Mouse (Mus musculus): Measurements from ENCODE around the gene Terb2. TPM values are rescaled to one million over a fixed set of nuclear protein-coding genes. Genes with fewer than 3 reads are reported as not detected.

The Terb2 gene
- total and polyA plus RNA-seq, 3 experiments = not detected

DNA sequence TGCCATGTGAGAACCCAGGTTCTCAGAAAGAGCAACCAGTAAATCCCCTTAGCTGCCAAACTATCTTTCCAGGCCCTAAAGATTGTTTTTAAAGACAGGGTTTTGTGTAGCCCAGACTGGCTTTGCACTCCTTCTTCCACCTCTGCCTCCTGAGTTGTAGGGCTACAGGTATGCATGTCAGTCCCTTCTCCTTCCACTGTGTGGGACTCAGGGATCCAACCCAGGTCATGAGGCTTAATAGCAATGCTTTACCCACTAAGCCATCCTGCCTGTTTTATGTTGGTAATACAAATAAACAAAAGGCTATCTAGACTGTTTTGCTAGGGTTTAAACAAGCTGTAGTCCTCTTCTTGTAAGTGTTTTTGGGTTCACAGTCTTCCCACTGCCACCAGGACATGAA lies 28.5 kb upstream of the Terb2 start:
- Histone ChIP-seq H3K4me3 (no peak overlapping the region), H3K27me3 (ENCODE audit: control insufficient read depth, insufficient read depth, low read length) (no peaks in the 10 kb centered on the region), H3K36me3 (ENCODE audit: control insufficient read depth, insufficient read depth, low read length) (peaks cover 2% of the 10 kb centered on the region), H3K79me2 (replicated peaks; ENCODE audit: control insufficient read depth, insufficient read depth, low read length) (no peaks in the 10 kb centered on the region), H3K27ac (no peak overlapping the region), H3K4me1 (ENCODE audit: control insufficient read depth, insufficient read depth, low read length) (peaks cover 3% of the 10 kb centered on the region; the same call in 1 of the 2 replicates), H3K9ac (ENCODE audit: low read depth, low read length) (no peak overlapping the region)
- intact Hi-C loops (cut with DNase I) = no loop called here
- DNase-seq = no peak
- TF ChIP-seq POLR2A (IDR thresholded peaks at IDR 0.05; ENCODE audit: insufficient read depth, low read depth, low read length) = no peak
- no peak for TF ChIP-seq EP300 (IDR thresholded peaks at IDR 0.05; ENCODE audit: insufficient read depth, low read depth, low read length)
- TF ChIP-seq CTCF (IDR thresholded peaks at IDR 0.05) = no peak

DNA sequence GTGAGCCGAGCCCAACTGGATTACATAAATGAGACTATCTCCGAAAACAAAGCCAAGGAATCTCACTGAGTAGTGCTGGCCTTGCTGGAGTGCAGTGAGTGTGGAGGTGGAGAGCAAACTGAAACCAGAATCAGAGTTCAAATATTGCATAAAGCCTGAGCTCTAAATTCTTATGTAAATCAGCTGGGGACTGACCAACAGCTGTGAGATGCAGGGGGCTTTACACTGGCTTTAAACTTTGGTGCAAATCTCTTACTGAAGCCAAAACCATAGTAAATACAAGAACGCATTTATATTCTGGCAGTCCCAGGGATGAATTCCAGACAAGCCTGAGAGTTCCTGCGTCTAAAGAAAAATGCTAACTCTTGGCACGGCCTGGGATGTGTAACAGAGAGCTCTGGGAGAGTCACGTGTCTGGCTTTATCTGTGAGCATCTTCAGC lies 27.7 kb upstream of the Terb2 start:
- no peak for DNase-seq
- H3K4me3 ChIP-seq = no peak overlapping the region
- H3K27me3 ChIP-seq (ENCODE audit: control insufficient read depth, insufficient read depth, low read length) = no peaks in the 10 kb centered on the region
- H3K9ac ChIP-seq (ENCODE audit: low read depth, low read length) = no peak overlapping the region
- H3K79me2 ChIP-seq (replicated peaks; ENCODE audit: control insufficient read depth, insufficient read depth, low read length) = no peaks in the 10 kb centered on the region
- intact Hi-C loops (cut with DNase I) = no loop called here
- no peak overlapping the region for H3K27ac ChIP-seq
- no peak for TF ChIP-seq CTCF (IDR thresholded peaks at IDR 0.05)
- TF ChIP-seq POLR2A (IDR thresholded peaks at IDR 0.05; ENCODE audit: insufficient read depth, low read depth, low read length) = no peak
- no peak for TF ChIP-seq EP300 (IDR thresholded peaks at IDR 0.05; ENCODE audit: insufficient read depth, low read depth, low read length)
- peaks cover 3% of the 10 kb centered on the region for H3K4me1 ChIP-seq (ENCODE audit: control insufficient read depth, insufficient read depth, low read length)
- 34% methylated on average over 6 of the region's 6 CpGs for WGBS
- no peaks in the 10 kb centered on the region; the same call in 1 of the 2 replicates for H3K36me3 ChIP-seq (ENCODE audit: control insufficient read depth, insufficient read depth, low read length)

DNA sequence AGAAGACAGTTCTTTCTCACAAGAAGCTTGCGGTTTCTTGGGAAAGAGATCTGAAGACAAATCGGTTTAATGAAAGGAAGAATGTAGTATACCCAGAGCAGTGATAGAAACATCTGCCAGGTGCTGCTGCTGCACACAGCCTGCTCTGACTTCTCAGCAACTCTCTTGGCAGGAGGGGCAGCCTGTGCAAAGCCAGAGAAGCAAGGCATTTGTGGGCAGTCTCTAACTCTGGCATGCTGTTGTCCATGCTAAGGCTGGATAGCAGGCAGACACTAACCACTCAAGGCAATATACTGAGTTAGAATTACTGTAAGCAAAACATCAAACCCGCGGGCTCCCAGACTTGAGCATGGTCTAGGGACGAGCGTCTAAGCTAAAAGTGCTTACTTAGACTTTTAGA lies 26.4 kb upstream of the Terb2 start:
- H3K4me3 ChIP-seq = no peak overlapping the region
- H3K4me1 ChIP-seq (ENCODE audit: control insufficient read depth, insufficient read depth, low read length) = peaks cover 3% of the 10 kb centered on the region
- no peak for DNase-seq
- no peaks in the 10 kb centered on the region for H3K36me3 ChIP-seq (ENCODE audit: control insufficient read depth, insufficient read depth, low read length)
- no peak overlapping the region for H3K27ac ChIP-seq
- H3K27me3 ChIP-seq (ENCODE audit: control insufficient read depth, insufficient read depth, low read length) = no peaks in the 10 kb centered on the region
- H3K79me2 ChIP-seq (replicated peaks; ENCODE audit: control insufficient read depth, insufficient read depth, low read length) = no peaks in the 10 kb centered on the region
- intact Hi-C loops (cut with DNase I) = loop anchor here (1.0 to 2.0 kb wide), 2 partner anchors 43 to 89 kb away; no protein-coding TSS in a partner anchor
- 84% methylated on average over 6 of the region's 6 CpGs for WGBS
- H3K9ac ChIP-seq (ENCODE audit: low read depth, low read length) = no peak overlapping the region
- TF ChIP-seq EP300 (IDR thresholded peaks at IDR 0.05; ENCODE audit: insufficient read depth, low read depth, low read length) (no peak), CTCF (IDR thresholded peaks at IDR 0.05) (no peak), POLR2A (IDR thresholded peaks at IDR 0.05; ENCODE audit: insufficient read depth, low read depth, low read length) (no peak)

DNA sequence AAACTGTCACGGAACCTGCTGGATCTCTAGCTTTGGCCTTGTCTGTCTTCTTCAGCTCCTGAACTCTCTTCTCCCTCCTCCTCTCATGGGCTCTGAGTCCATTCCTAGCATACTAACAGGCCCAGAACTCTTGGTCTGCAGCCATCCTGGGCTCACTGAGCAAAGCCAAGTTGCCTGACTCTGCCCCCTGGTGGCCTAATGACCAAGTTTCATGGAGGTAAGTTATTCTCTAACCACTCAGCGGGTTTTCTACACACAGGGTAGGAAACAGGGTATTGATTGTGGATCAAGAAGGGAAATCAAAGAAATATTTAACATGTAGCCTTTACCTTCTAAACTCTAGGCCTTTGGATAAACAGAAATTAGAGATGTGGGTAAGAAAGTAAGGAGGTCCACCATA lies 25.4 kb upstream of the Terb2 start, which contains the start of gene Trim69:
TSS of gene Trim69 (plus strand) at position 21 of the 400 bp plus-strand sequence.
- TF ChIP-seq CTCF (IDR thresholded peaks at IDR 0.05) = peak; percentile 96
- peak; percentile 70; the same call in 1 of the 2 replicates for TF ChIP-seq EP300 (IDR thresholded peaks at IDR 0.05; ENCODE audit: insufficient read depth, low read depth, low read length)
- no peak for TF ChIP-seq POLR2A (IDR thresholded peaks at IDR 0.05; ENCODE audit: insufficient read depth, low read depth, low read length)
- peaks cover 3% of the 10 kb centered on the region for H3K4me1 ChIP-seq (ENCODE audit: control insufficient read depth, insufficient read depth, low read length)
- H3K79me2 ChIP-seq (replicated peaks; ENCODE audit: control insufficient read depth, insufficient read depth, low read length) = no peaks in the 10 kb centered on the region
- intact Hi-C loops (cut with DNase I) = loop anchor here (1.0 to 2.0 kb wide), 2 partner anchors 44 to 90 kb away; no protein-coding TSS in a partner anchor
- DNase-seq = peak; percentile 81 to 86
- H3K27ac ChIP-seq = no peak within 1 kb of the TSS; the same call in 1 of the 2 replicates
- no peak within 1 kb of the TSS for H3K9ac ChIP-seq (ENCODE audit: low read depth, low read length)
- no peaks in the 10 kb centered on the region for H3K27me3 ChIP-seq (ENCODE audit: control insufficient read depth, insufficient read depth, low read length)
- H3K36me3 ChIP-seq (ENCODE audit: control insufficient read depth, insufficient read depth, low read length) = no peaks in the 10 kb centered on the region
- no peak within 1 kb of the TSS for H3K4me3 ChIP-seq
- WGBS = 22% methylated on average over 2 of the region's 2 CpGs

DNA sequence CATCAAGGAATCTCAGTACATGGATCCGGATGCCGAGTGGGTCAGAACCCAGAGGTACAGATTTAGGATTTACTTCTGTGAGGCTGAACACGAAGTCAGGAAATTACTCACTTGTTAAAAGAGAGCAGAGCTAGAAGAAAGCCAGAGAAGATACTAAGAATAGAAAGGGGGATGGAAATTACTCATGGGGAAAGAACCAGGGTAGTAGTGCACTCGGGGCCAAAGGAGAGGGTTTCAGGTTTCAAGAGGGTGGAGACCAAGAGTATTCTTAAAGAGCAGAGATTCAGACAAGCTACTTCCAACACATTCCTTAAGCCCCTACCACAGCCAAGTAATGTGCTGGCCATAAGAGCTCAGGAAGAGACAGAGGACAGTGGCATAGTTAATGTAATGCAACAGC lies 24.5 kb upstream of the Terb2 start:
- intact Hi-C loops (cut with DNase I) = loop anchor here (2.0 kb wide), 1 partner anchor 45 kb away; no protein-coding TSS in a partner anchor
- H3K27me3 ChIP-seq (ENCODE audit: control insufficient read depth, insufficient read depth, low read length) = no peaks in the 10 kb centered on the region

DNA sequence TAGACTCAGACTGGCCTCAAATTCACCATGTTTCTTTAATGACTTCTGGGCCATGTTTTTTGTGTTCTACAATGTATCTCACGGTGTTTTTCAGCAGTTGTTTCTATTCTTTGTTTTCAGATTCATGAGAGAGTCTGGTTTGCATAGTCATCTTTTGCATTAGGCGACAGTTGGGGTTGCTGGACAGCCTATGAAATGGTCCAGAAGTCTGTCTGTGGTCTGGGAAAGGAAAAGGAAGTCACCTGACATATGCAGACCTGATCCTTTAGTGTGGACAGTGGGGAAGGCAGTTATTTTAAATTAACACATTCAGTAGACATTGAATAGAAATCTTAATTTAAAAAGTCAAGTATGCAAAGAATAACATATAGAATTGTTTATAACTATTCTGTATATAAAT lies 23.5 kb upstream of the Terb2 start:
- no peaks in the 10 kb centered on the region for H3K27me3 ChIP-seq (ENCODE audit: control insufficient read depth, insufficient read depth, low read length)
- TF ChIP-seq CTCF (IDR thresholded peaks at IDR 0.05) (no peak), POLR2A (IDR thresholded peaks at IDR 0.05; ENCODE audit: insufficient read depth, low read depth, low read length) (no peak), EP300 (IDR thresholded peaks at IDR 0.05; ENCODE audit: insufficient read depth, low read depth, low read length) (no peak)
- H3K4me1 ChIP-seq (ENCODE audit: control insufficient read depth, insufficient read depth, low read length) = peaks cover 3% of the 10 kb centered on the region
- H3K9ac ChIP-seq (ENCODE audit: low read depth, low read length) = no peak overlapping the region
- H3K4me3 ChIP-seq = no peak overlapping the region
- DNase-seq = no peak
- WGBS = 90% methylated on average over 2 of the region's 2 CpGs
- no peaks in the 10 kb centered on the region for H3K79me2 ChIP-seq (replicated peaks; ENCODE audit: control insufficient read depth, insufficient read depth, low read length)
- no peaks in the 10 kb centered on the region for H3K36me3 ChIP-seq (ENCODE audit: control insufficient read depth, insufficient read depth, low read length)
- no peak overlapping the region for H3K27ac ChIP-seq
- intact Hi-C loops (cut with DNase I) = no loop called here

More for the DNA sequence above, 24.5 kb upstream of the Terb2 start:
- Histone ChIP-seq H3K9ac (ENCODE audit: low read depth, low read length) (no peak overlapping the region), H3K27ac (no peak overlapping the region; the same call in 1 of the 2 replicates), H3K4me1 (ENCODE audit: control insufficient read depth, insufficient read depth, low read length) (peaks cover 3% of the 10 kb centered on the region), H3K4me3 (no peak overlapping the region), H3K79me2 (replicated peaks; ENCODE audit: control insufficient read depth, insufficient read depth, low read length) (no peaks in the 10 kb centered on the region), H3K36me3 (ENCODE audit: control insufficient read depth, insufficient read depth, low read length) (no peaks in the 10 kb centered on the region)
- TF ChIP-seq CTCF (IDR thresholded peaks at IDR 0.05) (no peak), EP300 (IDR thresholded peaks at IDR 0.05; ENCODE audit: insufficient read depth, low read depth, low read length) (no peak), POLR2A (IDR thresholded peaks at IDR 0.05; ENCODE audit: insufficient read depth, low read depth, low read length) (no peak)
- DNase-seq = no peak
- 3% methylated on average over 4 of the region's 4 CpGs for WGBS

Measured in heart, adult 2 months (tissue).